Mouse (Mus musculus) CH12.LX (cell line): ENCODE measurements around the gene Kif19a. TPM values are rescaled to one million over a fixed set of nuclear protein-coding genes. Genes with fewer than 3 reads are reported as not detected.

ENCODE experiments used
- DNase-seq: peaks from one replicate; pipeline ENCODE4 v3.0.0-alpha.2; 2013; ENCODE audit errors: extremely low read depth
- H3K27ac ChIP-seq: 2 replicates; pipeline ENCODE4 v1.5.1; 2012; ENCODE audit warnings: low read depth, mild to moderate bottlenecking, control low read depth, moderate library complexity; ENCODE audit not compliant: insufficient read depth
- H3K27me3 ChIP-seq: replicated peaks from 2 replicates; pipeline ENCODE3; 2012; ENCODE audit warnings: inconsistent platforms
- H3K36me3 ChIP-seq, 2 experiments: replicated peaks in 1 of 2; 2 replicates each; pipeline versions ENCODE3 to v1.6.1; 2012; ENCODE audit warnings: inconsistent platforms in 1 of 2, low read length in 1 of 2, mild to moderate bottlenecking in 1 of 2, mixed read lengths in 1 of 2, moderate library complexity in 1 of 2; ENCODE audit not compliant: control insufficient read depth in 1 of 2, insufficient read depth in 1 of 2
- H3K4me1 ChIP-seq, 2 experiments: 2 replicates each; pipeline ENCODE4 v1.6.1; 2012; ENCODE audit warnings: inconsistent platforms in 1 of 2, moderate library complexity in 1 of 2; ENCODE audit not compliant: insufficient read depth in 2 of 2, control insufficient read depth in 1 of 2
- H3K4me2 ChIP-seq: 2 replicates; pipeline ENCODE4 v1.6.1; 2012; ENCODE audit warnings: low read depth, mild to moderate bottlenecking, control low read depth; ENCODE audit not compliant: poor library complexity, insufficient read depth, severe bottlenecking
- H3K4me3 ChIP-seq, 3 experiments: fragments of 150-350 bp in 1 of 3; sonication (generic) in 1 of 3; replicated peaks in 1 of 3; 2 replicates each; pipeline versions ENCODE3 to v1.5.1; 2011 to 2012; ENCODE audit warnings: low read depth in 2 of 3, low read length in 2 of 3, mild to moderate bottlenecking in 2 of 3, moderate library complexity in 2 of 3, control low read depth in 1 of 3, improper control_type of control experiment in 1 of 3, inconsistent platforms in 1 of 3, mixed read lengths in 1 of 3; ENCODE audit not compliant: poor library complexity in 1 of 3
- H3K79me2 ChIP-seq: replicated peaks from 2 replicates; pipeline ENCODE4 v1.6.1; 2012; ENCODE audit warnings: mild to moderate bottlenecking, moderate library complexity; ENCODE audit not compliant: control insufficient read depth, poor library complexity, insufficient read depth, severe bottlenecking; ENCODE audit errors: extremely low read depth
- H3K9ac ChIP-seq: 2 replicates; pipeline ENCODE4 v1.6.1; 2012; ENCODE audit warnings: low read depth, mild to moderate bottlenecking, control low read depth, moderate library complexity; ENCODE audit not compliant: insufficient read depth
- H3K9me3 ChIP-seq: replicated peaks from 2 replicates; pipeline ENCODE3; 2012; ENCODE audit warnings: low read length, inconsistent platforms, mixed read lengths
- CTCF ChIP-seq, 2 experiments: IDR thresholded peaks in 1 of 2; conservative IDR thresholded peaks in 1 of 2; 2 replicates each; pipeline ENCODE4 v1.5.1; 2011 to 2012; ENCODE audit warnings: low read depth in 2 of 2, low read length in 2 of 2, improper control_type of control experiment in 1 of 2, inconsistent platforms in 1 of 2, mild to moderate bottlenecking in 1 of 2, moderate library complexity in 1 of 2
- ELF1 ChIP-seq: IDR thresholded peaks from 2 replicates; pipeline ENCODE4 v1.6.1; 2014; ENCODE audit warnings: low read depth, mild to moderate bottlenecking, inconsistent platforms, low read length, improper control_type of control experiment
- EP300 ChIP-seq: IDR thresholded peaks from 2 replicates; pipeline ENCODE4 v1.6.1; 2011; ENCODE audit warnings: low read length, improper control_type of control experiment
- ETS1 ChIP-seq: conservative IDR thresholded peaks from 2 replicates; pipeline ENCODE4 v1.6.1; 2012; ENCODE audit warnings: low read depth, mild to moderate bottlenecking, inconsistent platforms, low read length, improper control_type of control experiment, moderate library complexity
- HCFC1 ChIP-seq: IDR thresholded peaks from 2 replicates; pipeline ENCODE4 v1.6.1; 2012; ENCODE audit warnings: low read depth, mild to moderate bottlenecking, inconsistent platforms, low read length, improper control_type of control experiment
- IRF4 ChIP-seq: IDR thresholded peaks from 2 replicates; pipeline ENCODE4 v1.6.1; 2014; ENCODE audit warnings: low read depth, mild to moderate bottlenecking, inconsistent platforms, low read length, improper control_type of control experiment
- JUN ChIP-seq: IDR thresholded peaks from 2 replicates; pipeline ENCODE4 v1.6.1; 2011; ENCODE audit warnings: low read depth, mild to moderate bottlenecking, low read length, improper control_type of control experiment, moderate library complexity; ENCODE audit not compliant: insufficient read depth
- JUND ChIP-seq: conservative IDR thresholded peaks from 2 replicates; pipeline ENCODE4 v1.6.1; 2011; ENCODE audit warnings: low read depth, low read length, improper control_type of control experiment
- KAT2A ChIP-seq: IDR thresholded peaks from 2 replicates; pipeline ENCODE4 v1.6.1; 2012; ENCODE audit warnings: low read length, improper control_type of control experiment, inconsistent platforms; ENCODE audit not compliant: insufficient replicate concordance
- MAZ ChIP-seq: IDR thresholded peaks from 2 replicates; pipeline ENCODE4 v1.6.1; 2012; ENCODE audit warnings: low read depth, mild to moderate bottlenecking, inconsistent platforms, low read length, improper control_type of control experiment, moderate library complexity
- MXI1 ChIP-seq: IDR thresholded peaks from 2 replicates; pipeline ENCODE4 v1.6.1; 2011; ENCODE audit warnings: mild to moderate bottlenecking, low read depth, low read length, improper control_type of control experiment
- MYC ChIP-seq: IDR thresholded peaks from 2 replicates; pipeline ENCODE4 v1.6.1; 2011; ENCODE audit warnings: low read depth, mild to moderate bottlenecking, improper control_type of control experiment, low read length
- NELFE ChIP-seq: IDR thresholded peaks from 2 replicates; pipeline ENCODE4 v1.6.1; 2011; ENCODE audit warnings: low read depth, low read length, improper control_type of control experiment
- PAX5 ChIP-seq: IDR thresholded peaks from 2 replicates; pipeline ENCODE4 v1.6.1; 2012; ENCODE audit warnings: low read length, inconsistent platforms, mixed read lengths
- RAD21 ChIP-seq: IDR thresholded peaks from 2 replicates; pipeline ENCODE4 v1.6.1; 2011; ENCODE audit warnings: low read depth, mild to moderate bottlenecking, low read length, improper control_type of control experiment, moderate library complexity
- RCOR1 ChIP-seq: conservative IDR thresholded peaks from 2 replicates; pipeline ENCODE4 v1.6.1; 2012; ENCODE audit warnings: low read depth, mild to moderate bottlenecking, inconsistent platforms, low read length, improper control_type of control experiment
- SIN3A ChIP-seq: IDR thresholded peaks from 2 replicates; pipeline ENCODE4 v1.6.1; 2012; ENCODE audit warnings: low read length, improper control_type of control experiment, inconsistent platforms
- TBP ChIP-seq: conservative IDR thresholded peaks from 2 replicates; pipeline ENCODE4 v1.6.1; 2011; ENCODE audit warnings: low read depth, low read length, improper control_type of control experiment
- TCF12 ChIP-seq: IDR thresholded peaks from 2 replicates; pipeline ENCODE4 v1.6.1; 2014; ENCODE audit warnings: low read depth, mild to moderate bottlenecking, inconsistent platforms, low read length, improper control_type of control experiment
- USF2 ChIP-seq: conservative IDR thresholded peaks from 2 replicates; pipeline ENCODE4 v1.6.1; 2011; ENCODE audit warnings: low read depth, low read length, improper control_type of control experiment
- ZKSCAN1 ChIP-seq: IDR thresholded peaks from 2 replicates; pipeline ENCODE4 v1.6.1; 2012; ENCODE audit warnings: low read depth, inconsistent platforms, low read length, improper control_type of control experiment, borderline replicate concordance
- ZMIZ1 ChIP-seq: IDR thresholded peaks from 2 replicates; pipeline ENCODE4 v1.6.1; 2012; ENCODE audit warnings: low read depth, mild to moderate bottlenecking, inconsistent platforms, low read length, improper control_type of control experiment
- ZNF384 ChIP-seq: IDR thresholded peaks from 2 replicates; pipeline ENCODE4 v1.6.1; 2012; ENCODE audit warnings: low read depth, low read length, improper control_type of control experiment, inconsistent platforms
- dilution Hi-C: fragments of 300-500 bp; cut with MboI; formaldehyde crosslinking; loops from 2 replicates; pipeline ENCODE4 v1.14.3; 2020; ENCODE audit warnings: low sequenced_read_pairs; ENCODE audit not compliant: extremely low pct_unique_long_range_greater_than_20kb, extremely low pct_ligation_motif_present
- in situ Hi-C: fragments of 300-500 bp; cut with MboI; formaldehyde crosslinking; loops from 3 replicates; pipeline ENCODE4 v1.14.3; 2019; ENCODE audit warnings: low sequenced_read_pairs, low pct_ligation_motif_present, low pct_unique_long_range_greater_than_20kb, mixed read lengths
- polyA plus RNA-seq: library from polyadenylated mRNA; unstranded; fragments of >175 nt; gene quantifications from 2 replicates; pipeline ENCODE4 v1.2.1, GENCODE M21; 2012; ENCODE audit warnings: low read depth; ENCODE audit not compliant: insufficient read length
- total RNA-seq, 2 experiments: library from RNA; depleted of rRNA; stranded (reverse); fragments of 300-350 nt in 1 of 2; fragments of >200 nt in 1 of 2; gene quantifications; 2 replicates each; pipeline ENCODE4 v1.2.3; 2012 to 2014

The Kif19a gene
- total and polyA plus RNA-seq, 3 experiments = 1.4 to 8.2 (median 1.9) TPM

DNA sequence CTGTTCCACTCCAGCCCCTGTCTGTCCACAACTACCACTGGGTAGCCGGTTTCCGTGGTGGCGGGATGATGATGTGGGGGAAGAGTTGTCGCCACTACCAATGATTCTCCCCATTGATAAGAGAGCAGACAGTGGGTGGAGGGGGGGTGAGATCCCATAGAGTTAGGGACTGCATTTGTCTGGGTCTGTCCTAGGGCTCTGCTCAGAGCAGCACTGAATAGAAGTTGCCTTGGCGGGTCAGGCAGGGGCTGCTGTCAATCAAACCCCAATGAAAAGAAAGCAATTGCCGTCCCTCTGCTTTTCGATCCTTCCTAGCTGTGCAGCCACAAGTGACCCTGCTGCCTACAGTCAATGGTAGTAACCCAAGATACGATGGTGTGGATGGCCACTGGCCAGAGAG, 38.8 kb downstream of the Kif19a start:
- H3K4me3 ChIP-seq = no peak overlapping the region
- H3K36me3 ChIP-seq = no peaks in the 10 kb centered on the region
- H3K4me2 ChIP-seq = no peak overlapping the region
- DNase-seq = no peak
- dilution Hi-C loops = no loop called here
- peaks cover 27% of the 10 kb centered on the region for H3K27me3 ChIP-seq
- in situ Hi-C loops = no loop called here
- peaks cover 7% of the 10 kb centered on the region for H3K9me3 ChIP-seq
- no peak overlapping the region for H3K27ac ChIP-seq
- no peaks in the 10 kb centered on the region for H3K79me2 ChIP-seq
- H3K9ac ChIP-seq = no peak overlapping the region
- peaks cover 7 to 17% of the 10 kb centered on the region in 2 experiments for H3K4me1 ChIP-seq
- TF ChIP-seq ELF1 = no peak
- TF ChIP-seq USF2 = no peak
- TF ChIP-seq TCF12 = no peak
- no peak for TF ChIP-seq PAX5
- no peak for TF ChIP-seq IRF4
- TF ChIP-seq ZNF384 = no peak
- TF ChIP-seq, all 38 proteins: peak for 0

DNA sequence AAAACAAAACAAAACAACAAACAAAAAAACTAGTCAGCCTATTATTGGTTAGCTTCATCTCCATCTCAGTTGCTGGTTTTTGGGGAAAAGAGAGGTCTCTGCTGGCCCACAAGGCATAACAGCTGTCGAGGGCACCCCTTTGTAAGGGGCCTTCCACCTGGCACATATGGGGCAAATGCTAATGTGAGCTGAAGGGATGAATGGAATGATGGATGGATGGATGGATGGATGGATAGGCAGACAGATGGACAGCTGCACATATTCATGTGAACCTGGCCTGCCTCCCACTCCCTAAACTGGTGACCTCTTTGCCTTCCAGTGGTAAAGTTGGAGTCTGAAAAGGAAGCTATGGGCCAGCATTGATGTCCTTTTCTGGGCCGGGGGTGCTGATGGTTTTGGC, 41.8 kb downstream of the Kif19a start:
- no peak overlapping the region for H3K27ac ChIP-seq
- peaks cover 7 to 17% of the 10 kb centered on the region in 2 experiments for H3K4me1 ChIP-seq
- in situ Hi-C loops = no loop called here
- TF ChIP-seq JUN = no peak
- TF ChIP-seq, all 38 proteins: peak for 0
- Histone ChIP-seq H3K4me3 (no peak overlapping the region), H3K79me2 (no peaks in the 10 kb centered on the region), H3K36me3 (no peaks in the 10 kb centered on the region), H3K9me3 (peaks cover 1% of the 10 kb centered on the region), H3K4me2 (no peak overlapping the region), H3K27me3 (peaks cover 15% of the 10 kb centered on the region), H3K9ac (no peak overlapping the region)
- no peak for DNase-seq
- dilution Hi-C loops = no loop called here

DNA sequence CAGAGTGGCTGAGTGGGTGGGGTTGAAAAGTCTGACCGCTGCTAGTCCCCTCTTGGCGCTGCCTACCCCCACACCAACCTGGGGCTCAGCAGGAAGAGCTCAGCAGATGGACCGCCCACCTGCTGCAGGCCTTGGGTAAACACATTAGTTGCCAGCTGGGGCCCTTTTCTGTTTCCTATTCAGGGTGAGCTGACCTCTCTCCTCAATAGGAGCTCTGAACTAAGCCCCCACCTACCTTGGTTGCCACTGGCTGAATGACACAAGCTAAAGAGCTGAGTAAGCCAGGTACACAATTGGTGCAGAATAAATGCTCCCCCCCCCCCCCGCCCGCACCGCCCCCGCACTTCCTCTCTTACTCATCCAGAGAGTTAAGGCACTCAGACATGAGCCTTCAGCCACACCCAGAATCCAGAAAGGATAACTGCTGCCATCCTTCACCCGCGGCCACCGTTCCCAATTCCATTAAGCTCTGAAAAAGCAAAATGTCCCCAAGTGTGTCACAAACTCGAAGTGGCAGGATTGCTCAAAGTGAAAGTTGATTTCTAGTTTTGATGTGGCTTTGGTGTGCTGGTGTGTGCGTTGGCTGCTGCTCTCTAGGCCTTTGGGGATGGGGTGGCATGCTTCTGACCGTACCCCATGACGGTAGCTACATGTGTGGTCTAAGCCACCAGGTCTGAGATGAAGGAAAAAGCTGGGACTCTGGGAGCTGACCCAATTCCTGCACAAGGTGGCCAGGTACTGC, 42.7 kb downstream of the Kif19a start:
- Histone ChIP-seq H3K9ac (no peak overlapping the region), H3K36me3 (no peaks in the 10 kb centered on the region), H3K4me2 (peak overlapping the region; percentile 40), H3K9me3 (no peaks in the 10 kb centered on the region), H3K27me3 (peaks cover 13% of the 10 kb centered on the region), H3K4me3 (no peak overlapping the region), H3K79me2 (no peaks in the 10 kb centered on the region), H3K27ac (no peak overlapping the region), H3K4me1 (peaks cover 7 to 19% of the 10 kb centered on the region in 2 experiments)
- DNase-seq = peak; percentile 46
- in situ Hi-C loops = no loop called here
- dilution Hi-C loops = no loop called here
- TF ChIP-seq MAZ (0 out of 2 replicates have a peak, but pooled peaks have one; percentile 24), JUN (no peak), ZMIZ1 (no peak), EP300 (peak; percentile 41), SIN3A (no peak), JUND (peak; percentile 55), CTCF (conservative IDR thresholded peaks at IDR 0.05 in 1 of 2, IDR thresholded peaks at IDR 0.05 in 1 of 2; ENCODE audit: low read depth in 2 of 2, low read length in 2 of 2) (no peak), KAT2A (no peak), ETS1 (no peak), MXI1 (no peak), NELFE (no peak), MYC (no peak), ZNF384 (no peak), ELF1 (0 out of 2 replicates have a peak, but pooled peaks have one; percentile 22), IRF4 (peak; percentile 92), ZKSCAN1 (no peak), RCOR1 (0 out of 2 replicates have a peak, but pooled peaks have one; percentile 30), USF2 (no peak), TCF12 (no peak), HCFC1 (no peak), RAD21 (no peak), TBP (no peak)
